Mouse (Mus musculus) frontal cortex, postnatal 25 days (tissue): ENCODE data around the gene Wdr75.

ENCODE experiments used
- DNase-seq, 2 experiments: peaks; one replicate each; pipeline ENCODE4 v3.0.0; 2022; ENCODE audit warnings: low spot score in 2 of 2

The Wdr75 gene

GRCm38 (mm10) chr1:45794969-45795908 is at the start of gene Wdr75:
Gene Wdr75 (plus strand): TSS chr1:45795166.
- DNase-seq = peak; percentile 95 to 96

GRCm38 (mm10) chr1:45755902-45756301 is 39.1 kb upstream of the Wdr75 start:
- DNase-seq = no peak

- DNase-seq = no peak
Measured at GRCm38 (mm10) chr1:45756707-45757106, 38.3 kb upstream of the Wdr75 start.

- no peak for DNase-seq
Measured at GRCm38 (mm10) chr1:45758011-45758410, 37.0 kb upstream of the Wdr75 start.

- no peak for DNase-seq
Measured at GRCm38 (mm10) chr1:45760667-45761467, 34.1 kb upstream of the Wdr75 start.

GRCm38 (mm10) chr1:45761468-45761795 is 33.5 kb upstream of the Wdr75 start:
- DNase-seq = no peak

- no peak for DNase-seq
Measured at GRCm38 (mm10) chr1:45765678-45766077, 29.3 kb upstream of the Wdr75 start.

- peak; percentile 29 to 61 for DNase-seq
Measured at GRCm38 (mm10) chr1:45766123-45766522, 28.8 kb upstream of the Wdr75 start.

GRCm38 (mm10) chr1:45767533-45767932 is 27.4 kb upstream of the Wdr75 start:
- DNase-seq = no peak

- DNase-seq = no peak
Measured at GRCm38 (mm10) chr1:45769321-45769720, 25.6 kb upstream of the Wdr75 start.

GRCm38 (mm10) chr1:45770051-45770450 is 24.9 kb upstream of the Wdr75 start:
- no peak for DNase-seq

GRCm38 (mm10) chr1:45780606-45781288 is 14.2 kb upstream of the Wdr75 start:
- no peak for DNase-seq

- DNase-seq = no peak
Measured at GRCm38 (mm10) chr1:45816889-45817288, 21.9 kb downstream of the Wdr75 start.

- DNase-seq = no peak
Measured at GRCm38 (mm10) chr1:45818564-45818963, 23.6 kb downstream of the Wdr75 start.

GRCm38 (mm10) chr1:45824441-45824840 is 29.5 kb downstream of the Wdr75 start:
- DNase-seq = no peak

GRCm38 (mm10) chr1:45825140-45825539 is 30.2 kb downstream of the Wdr75 start:
- peak; percentile 37 to 70 for DNase-seq

- DNase-seq = no peak
Measured at GRCm38 (mm10) chr1:45825630-45826029, 30.7 kb downstream of the Wdr75 start.

GRCm38 (mm10) chr1:45826148-45826547 is 31.2 kb downstream of the Wdr75 start:
- no peak for DNase-seq

GRCm38 (mm10) chr1:45826796-45827195 is 31.8 kb downstream of the Wdr75 start:
- no peak for DNase-seq

GRCm38 (mm10) chr1:45830453-45831206 is 35.7 kb downstream of the Wdr75 start:
- DNase-seq = no peak

GRCm38 (mm10) chr1:45835362-45836063 is 40.5 kb downstream of the Wdr75 start:
- no peak for DNase-seq
